Mouse (Mus musculus): Measurements from ENCODE around the gene Ppfibp1.

The Ppfibp1 gene

DNA sequence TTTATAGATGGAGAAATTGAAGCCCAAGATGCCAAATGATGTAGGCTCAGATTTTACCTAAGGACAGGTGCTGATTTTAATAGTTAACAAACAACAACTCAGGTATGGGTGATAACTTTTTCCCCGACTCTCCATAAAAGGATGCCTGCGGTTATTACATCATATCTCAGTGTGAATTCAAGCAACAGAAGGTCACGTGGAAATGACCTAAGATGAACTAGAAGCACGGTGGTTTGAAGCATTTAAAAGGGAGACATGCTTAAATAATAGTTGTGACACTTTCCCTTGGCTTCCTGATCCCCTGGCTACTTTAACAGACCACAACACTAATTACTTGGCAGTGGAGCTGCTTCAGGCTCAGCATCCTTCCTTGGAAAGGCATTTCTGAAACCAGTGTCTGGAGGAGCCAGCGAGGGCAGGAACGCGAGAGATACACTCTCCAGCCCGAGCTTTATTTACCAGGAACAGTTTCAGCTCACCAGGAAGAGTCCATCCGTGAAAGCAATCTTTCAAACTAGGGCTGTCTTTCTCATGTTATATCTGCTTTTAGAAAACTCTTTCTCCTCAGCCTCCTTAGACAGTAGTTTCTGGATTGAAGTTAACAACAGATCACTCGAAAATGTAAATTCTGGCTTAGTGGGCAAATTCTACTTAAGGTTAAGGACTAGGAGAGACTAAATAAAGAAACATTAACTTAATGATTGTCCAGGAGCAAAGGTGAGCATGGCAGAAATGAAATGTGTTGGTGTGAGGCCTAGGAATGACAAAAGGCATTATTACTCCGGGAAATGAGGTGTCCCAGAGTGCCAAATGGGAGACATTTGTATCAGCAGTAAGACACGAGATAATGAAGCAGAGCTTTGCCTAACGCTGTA lies 6.2 kb upstream of the Ppfibp1 start:
- no peak for DNase-seq (ENCODE audit: low spot score)

DNA sequence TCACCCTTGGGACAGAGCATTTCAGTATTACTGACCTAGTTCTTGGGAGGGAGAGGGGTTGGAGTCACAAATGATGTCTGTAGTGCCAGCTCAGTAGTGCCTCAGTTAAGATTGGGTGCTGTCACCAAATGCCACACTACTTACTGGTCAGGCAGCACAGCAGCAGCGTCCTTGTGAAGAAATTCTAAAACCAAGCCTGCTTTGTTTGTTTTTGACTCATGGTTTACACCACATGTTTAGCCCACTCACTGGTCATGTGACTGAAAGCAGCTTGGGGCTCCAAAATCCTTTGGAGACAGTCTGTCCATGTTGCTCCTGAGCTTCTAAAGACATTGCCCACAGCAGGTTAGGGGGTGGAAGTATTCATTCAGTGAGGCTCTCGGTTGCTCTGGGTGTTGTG lies 4.9 kb upstream of the Ppfibp1 start:
- no peak for DNase-seq (ENCODE audit: low spot score)

DNA sequence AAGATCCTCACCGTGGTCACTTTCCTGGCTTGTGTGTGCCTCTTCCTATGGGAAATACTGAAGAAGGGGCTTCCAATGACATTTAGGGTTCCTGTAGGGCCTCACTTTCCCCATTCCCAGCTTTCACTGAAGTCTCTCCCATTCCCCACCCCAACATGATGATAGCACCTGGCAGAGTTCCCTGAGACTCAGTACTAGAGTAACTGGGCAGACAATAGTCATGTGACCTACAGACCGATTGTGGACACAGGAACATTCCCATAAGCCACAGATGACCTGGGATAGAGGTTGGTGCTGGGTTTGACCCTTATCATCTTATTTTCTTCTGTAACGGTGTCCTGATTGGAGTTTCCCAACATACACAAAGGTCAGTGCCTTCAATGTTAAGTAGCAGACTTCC lies 4.1 kb upstream of the Ppfibp1 start:
- no peak for DNase-seq (ENCODE audit: low spot score)

DNA sequence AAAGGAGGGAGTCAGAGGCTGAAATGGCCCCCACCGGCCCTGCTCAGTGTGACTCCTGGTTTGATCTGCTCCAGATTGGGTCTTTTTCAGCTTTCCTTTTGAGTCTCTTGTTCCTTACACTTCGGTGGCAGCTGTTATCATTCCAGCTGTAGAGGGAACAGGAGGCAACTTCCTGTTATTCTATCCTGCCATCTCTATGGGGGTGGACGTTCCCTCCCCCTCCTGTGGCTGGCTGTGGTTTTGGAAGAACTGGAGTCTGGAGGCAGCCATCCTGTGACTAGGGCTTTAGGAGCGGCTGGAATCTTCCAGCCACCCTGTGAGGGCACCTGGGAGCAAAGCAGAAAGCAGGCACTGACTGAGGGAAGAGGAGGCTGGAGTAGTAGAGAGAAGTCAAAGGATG lies 3.4 kb upstream of the Ppfibp1 start:
- peak; percentile 49 for DNase-seq (ENCODE audit: low spot score)

DNA sequence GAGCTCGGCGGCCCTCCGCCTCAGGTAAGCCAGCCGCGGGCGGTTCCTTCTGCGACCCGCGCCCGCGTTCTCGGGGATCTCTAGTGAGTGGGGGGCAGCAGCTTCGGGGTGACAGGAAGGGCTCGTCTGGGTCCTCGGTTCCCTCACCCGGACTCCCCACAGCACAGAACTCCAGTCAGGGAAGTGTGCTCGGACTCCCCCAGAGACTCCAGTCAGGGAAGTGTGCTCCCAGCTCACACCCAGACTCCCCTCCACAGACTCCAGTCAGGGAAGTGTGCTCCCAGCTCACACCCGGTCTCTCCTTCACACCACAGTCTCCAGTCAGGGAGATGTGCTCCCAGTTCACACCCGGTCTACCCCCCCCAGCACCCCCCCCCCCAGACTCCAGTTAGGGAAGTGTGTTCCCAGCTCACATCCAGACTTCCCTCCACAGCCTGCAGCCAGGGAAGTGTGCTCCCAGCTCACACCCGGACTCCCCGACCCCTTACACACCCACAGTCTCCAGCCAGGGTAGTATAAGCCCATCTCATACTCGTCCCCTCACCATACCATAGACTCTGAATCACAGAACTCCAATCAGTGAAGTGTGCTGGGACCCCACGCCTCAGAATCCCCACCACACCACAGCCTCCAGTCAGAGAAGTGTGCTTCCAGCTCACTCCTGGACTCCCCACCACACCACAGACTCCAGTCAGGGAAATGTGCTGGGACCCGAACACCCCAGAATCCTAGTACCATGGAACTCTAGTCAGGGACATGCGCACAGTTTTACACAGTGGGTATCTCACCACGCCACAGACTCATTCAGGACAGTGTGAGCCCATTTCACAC lies 588 bp downstream of the Ppfibp1 start:
- DNase-seq (ENCODE audit: low spot score), result no peak

DNA sequence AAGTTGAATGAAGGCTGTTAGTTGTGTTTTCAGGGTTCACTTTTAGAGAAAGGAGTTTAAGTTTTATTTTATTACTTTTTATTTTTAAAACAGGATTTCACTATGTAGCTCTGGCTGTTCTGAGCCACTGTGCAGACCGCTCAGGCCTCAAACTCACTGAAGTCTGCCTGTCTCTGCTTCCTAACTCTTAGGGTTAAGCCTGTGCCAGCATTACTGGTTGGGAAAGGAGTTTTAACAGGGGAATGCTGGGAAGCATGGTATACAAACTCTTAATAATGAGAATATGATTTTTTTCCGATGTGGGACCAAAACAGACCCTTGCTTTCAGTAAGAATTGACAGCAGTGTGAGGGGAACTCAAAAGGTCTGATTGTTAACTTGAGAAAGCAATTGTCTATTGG lies 1.9 kb downstream of the Ppfibp1 start:
- no peak for DNase-seq (ENCODE audit: low spot score)

DNA sequence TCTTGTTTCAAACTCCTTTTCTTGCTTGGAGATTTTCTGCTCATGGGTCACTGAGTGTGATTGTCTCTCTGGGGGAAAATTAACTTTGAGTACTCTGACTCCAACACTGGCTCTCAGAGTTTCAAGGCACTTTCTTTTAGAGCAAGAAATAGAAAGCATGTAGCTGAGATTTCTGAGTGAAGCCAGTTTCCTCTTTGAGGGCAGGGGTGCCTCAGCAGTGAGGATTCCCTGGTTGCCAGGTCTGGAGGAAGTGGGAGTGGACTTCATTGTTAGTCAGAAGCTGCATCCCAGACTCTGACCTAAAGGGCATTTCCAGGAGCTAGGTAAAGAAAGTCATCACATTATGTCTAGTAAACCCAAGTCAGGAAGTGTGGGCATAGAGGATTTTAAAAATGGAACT lies 2.3 kb downstream of the Ppfibp1 start:
- DNase-seq (ENCODE audit: low spot score), result no peak

DNA sequence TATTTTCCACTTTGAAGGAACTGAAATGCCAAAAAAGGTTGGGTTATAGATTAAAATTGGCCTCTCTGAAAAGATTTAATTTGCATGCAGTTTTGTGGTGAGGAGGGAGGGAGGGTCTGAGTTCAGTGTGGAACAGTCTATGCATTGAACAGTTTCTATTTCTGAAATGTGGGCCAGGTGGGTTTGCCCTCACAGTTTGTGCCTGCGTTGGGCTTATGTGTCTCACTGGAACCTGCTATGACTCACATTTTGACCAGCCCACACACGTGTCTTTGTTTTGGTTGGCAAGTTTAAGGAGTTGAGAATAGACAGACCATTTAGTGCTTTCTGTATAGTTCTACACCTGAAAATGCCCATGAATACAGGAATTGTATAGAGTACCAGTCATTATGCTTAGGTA lies 5.6 kb downstream of the Ppfibp1 start:
- DNase-seq (ENCODE audit: low spot score), result no peak

DNA sequence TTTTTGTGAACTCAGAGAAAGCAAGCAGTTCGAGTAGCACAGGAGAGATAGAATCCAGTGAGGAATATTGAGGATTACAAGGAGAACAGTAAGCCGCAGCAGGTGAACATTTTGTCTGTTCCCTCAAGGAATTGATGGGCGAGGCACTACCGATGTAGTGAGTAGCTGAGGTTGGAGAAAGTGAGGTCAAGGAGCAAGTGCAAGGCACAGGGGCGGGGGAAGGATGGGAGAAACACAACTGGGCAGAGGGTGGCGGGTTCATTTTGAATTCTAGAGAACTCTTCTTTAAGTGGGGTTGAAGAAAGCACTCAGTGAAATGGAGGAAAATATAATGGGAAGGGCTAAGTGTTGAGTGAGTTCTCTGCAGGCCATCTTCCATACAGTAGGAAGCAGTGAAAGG lies 10.4 kb downstream of the Ppfibp1 start:
- DNase-seq (ENCODE audit: low spot score), result no peak

DNA sequence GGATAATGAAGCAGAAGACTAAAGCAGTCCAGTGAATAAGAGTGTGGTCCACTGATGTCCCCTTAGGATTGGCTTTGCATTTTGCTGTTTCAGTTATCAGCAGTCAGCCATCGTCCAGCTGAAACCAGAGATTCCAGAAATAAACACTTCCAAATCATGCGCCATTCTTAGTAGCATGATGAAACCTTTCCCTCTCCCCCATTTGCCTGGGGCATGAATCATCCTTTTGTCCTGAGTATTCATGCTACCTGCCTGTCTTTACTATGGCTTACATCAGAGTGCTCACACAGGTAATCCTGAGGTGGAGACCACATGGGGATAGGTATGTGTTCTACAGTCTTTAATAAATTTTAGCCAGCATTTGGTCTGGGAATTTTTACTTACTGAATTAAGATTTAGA lies 11.4 kb downstream of the Ppfibp1 start:
- no peak for DNase-seq (ENCODE audit: low spot score)

DNA sequence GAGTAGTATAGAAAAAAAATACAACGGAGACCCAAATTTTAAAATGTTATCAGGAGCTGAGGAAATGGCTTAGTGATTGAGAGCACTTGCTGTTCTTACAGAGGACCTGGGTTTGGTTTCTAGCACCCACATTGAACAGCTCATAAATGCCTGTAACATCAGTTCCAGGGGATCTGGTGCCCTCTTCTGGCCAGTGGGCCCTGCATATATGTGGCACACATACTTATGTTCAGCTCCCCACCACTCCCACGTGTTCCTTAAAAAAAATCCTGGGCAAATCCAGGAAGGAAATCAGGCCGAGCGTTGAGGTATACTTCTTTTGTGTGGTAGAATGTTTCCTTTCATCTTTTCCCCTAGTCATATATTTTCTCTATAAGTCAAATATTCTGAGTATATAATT lies 13.6 kb downstream of the Ppfibp1 start:
- DNase-seq (ENCODE audit: low spot score), result no peak

DNA sequence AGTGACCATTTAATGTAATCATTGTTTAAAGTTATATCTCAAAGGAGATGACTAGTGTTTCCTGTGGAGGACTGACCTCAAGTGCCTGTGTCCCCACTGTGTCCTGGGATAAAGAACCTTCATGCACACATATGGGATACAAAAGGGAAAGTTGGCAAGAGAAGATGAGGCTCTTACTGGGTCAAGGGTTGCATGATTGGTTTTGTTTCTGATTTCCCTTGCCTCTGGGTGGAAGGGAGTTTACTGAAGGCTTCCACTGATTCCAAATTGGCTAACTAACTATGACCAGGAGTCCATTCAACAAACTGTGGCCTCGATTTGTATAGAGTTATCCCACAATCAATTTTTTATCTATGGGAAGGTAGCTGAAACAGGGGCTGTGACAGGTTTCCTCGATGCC lies 15.3 kb downstream of the Ppfibp1 start:
- no peak for DNase-seq (ENCODE audit: low spot score)

DNA sequence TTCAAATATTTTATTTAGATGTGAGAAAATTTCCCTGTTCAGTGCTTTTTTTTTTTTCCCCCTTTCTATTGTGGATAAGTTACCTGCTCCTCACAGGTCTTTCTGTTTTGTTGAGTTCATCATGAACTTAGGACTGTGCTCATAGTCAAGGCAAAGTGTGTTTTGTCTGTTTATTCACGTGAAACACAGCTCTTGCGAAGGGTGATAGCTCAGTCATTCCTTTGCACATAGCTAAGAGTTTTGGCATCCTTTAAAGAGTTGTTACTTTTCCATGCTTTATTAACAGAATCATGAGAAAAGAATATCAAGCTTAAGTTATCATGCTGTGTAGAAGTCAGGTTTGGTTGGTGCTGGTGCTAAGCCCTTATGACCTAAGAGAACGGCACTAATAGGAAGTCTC lies 16.4 kb downstream of the Ppfibp1 start:
- DNase-seq (ENCODE audit: low spot score), result no peak

DNA sequence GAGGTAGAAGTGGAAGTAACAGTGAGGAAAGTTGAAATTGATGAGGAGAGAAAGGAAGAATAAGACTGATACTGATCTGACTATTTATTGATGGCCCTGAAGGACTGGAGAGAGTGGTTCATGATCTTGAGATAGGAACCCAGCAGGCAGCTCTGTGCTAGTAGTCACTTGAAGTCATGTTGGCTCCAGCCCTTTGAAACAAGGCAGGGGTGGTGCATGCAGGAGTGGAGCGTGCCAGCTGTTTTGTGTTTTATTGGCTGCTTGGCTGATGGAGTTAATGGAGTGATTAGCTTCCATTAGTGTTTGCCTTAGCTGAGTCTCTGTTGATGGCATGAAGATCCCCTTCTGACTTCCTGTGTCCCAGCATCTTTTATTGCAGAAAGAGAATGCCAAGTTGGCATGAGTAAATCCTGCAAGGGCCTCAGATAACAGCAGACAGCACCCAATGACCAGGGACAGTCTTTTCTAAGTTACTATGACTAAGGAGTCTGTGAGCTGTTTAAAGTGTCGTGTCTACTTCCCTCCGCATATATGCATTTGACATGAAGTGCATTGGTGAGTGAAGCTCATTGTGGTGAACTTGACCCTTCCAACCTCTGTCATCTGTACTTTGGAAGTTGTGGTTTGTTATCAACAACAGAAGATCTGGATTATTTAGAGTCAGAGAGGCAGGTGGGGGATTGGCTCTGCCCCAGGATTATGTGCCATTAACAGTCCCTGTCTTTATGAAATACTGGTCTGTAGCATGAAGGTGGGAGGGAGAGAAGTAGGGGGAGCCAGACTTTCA lies 17.9 kb downstream of the Ppfibp1 start:
- DNase-seq (ENCODE audit: low spot score), result no peak

DNA sequence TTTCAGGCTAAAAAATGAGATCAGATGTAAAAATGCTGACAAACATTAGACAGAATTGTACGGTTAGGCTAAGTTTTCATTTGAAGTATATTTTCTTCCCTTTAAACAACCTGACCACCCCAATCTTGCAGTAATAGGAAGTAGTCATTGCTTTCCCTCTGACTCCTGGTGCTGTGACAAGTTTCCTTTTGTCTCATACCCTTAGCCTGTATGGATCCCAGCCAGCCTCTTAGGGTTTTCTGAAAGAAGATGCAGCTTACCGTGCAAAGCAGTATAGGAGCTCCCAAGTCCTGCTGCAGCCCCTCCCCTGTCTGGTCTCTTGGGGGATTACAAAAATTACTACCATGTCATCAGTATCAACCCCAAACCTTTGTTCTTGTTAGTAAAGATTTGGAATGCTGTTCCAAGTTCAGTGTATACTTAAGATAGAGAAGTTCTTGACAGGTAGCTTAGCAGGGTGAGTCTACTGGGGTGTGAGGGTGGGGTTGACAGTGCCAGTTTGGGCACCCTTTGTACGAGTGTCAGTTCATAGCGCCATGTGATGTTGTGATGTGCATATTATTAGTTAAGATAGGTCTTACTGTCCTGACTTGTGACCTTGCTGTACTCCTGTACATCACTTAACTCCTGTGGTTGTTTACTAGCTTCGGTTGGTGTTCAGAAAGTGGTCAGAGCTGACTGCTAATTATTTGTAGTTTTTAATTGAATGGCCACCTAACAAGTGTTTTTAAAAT lies 18.9 kb downstream of the Ppfibp1 start:
- DNase-seq (ENCODE audit: low spot score), result no peak

DNA sequence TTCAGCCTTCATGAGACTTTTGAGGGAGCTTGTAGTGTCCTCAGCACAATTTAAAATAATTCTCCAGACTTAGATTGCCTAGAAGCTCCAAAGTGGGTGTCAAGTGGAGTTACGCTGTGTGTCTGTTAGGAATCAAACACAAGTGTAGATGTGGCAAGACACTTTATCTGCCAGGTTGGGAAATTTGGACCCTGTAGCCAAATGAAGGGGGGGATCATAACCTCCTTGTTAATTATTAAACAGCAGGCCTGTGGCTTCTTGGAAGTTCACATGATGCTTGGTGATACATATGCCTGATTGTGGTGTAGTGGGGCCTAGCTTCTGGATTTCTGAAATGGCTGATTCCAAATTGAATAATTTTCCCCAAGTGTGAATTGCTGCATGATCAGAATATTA lies 19.5 kb downstream of the Ppfibp1 start:
- DNase-seq (ENCODE audit: low spot score), result no peak

DNA sequence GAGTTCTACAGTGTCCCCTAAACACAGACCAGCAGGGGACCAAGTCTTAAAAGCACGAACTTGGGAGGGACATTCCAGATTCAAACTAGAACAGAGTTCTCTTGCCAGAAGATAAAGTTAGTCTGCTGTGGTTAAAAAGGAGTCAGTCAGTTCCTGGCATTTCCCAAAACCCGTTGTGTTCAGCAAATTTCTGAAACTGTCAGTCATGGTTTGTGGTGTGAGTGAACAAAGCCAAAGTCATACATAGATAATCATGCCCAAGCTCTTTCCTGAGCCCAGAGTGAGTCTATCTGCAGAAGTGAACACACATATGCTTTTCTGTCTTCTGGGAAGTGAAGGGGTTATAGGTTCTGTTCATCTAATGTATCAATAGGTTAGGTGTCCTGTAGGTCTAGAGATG lies 20.5 kb downstream of the Ppfibp1 start:
- no peak for DNase-seq (ENCODE audit: low spot score)

DNA sequence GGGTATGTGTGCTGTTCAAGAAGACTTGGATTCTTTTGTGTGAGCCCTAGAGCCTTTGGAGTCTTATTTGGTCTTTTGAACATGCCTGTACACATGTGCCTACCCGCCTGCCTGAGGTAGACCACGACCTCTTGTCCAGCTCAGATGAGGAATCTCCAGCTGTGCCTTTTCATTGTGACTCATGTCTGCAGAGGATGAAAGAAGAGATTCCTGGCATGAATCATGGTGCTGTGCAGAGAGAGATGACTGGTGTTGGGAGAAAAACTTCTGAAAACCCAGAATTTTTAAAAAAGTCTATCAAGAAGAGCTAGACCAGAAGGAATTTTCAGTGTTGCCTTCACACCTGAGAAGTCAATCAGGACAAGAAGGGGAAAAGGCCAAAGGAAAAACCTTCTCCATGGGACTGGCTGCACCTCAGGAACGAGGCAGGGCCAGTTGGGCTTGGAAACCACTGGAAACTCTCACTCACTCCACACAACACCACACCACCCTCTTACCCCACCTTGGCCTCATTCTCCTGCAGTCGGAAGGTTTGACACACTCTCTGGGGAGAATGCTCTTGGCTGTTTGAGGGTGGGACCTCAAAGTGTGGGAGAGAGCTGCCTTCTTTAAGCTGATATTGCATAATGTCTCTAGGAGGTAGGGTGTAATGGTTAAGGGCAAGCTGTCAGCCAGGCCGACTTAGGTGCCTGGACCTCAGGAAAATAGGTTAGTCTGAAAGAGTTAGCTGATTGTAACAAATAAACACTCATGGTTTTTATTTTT lies 21.6 kb downstream of the Ppfibp1 start:
- DNase-seq (ENCODE audit: low spot score), result no peak

DNA sequence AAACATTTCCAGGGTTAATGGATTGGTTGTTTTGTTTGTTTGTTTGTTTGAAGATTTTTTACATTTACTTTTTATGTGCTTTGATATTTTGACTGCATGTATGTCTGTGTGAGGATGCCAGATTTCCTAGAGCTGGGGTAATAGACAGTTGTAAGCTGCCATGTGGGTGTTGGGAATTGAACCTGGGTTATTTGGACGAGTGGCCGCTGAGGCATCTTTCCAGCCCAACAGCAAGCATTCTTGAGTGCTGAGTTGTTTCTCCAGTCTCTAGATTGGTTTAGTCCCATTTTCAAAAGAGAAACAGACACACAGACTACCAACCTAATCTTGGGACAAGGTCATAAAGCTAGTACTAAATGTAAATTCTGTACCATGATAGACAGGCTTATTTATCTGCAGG lies 22.5 kb downstream of the Ppfibp1 start:
- no peak for DNase-seq (ENCODE audit: low spot score)

DNA sequence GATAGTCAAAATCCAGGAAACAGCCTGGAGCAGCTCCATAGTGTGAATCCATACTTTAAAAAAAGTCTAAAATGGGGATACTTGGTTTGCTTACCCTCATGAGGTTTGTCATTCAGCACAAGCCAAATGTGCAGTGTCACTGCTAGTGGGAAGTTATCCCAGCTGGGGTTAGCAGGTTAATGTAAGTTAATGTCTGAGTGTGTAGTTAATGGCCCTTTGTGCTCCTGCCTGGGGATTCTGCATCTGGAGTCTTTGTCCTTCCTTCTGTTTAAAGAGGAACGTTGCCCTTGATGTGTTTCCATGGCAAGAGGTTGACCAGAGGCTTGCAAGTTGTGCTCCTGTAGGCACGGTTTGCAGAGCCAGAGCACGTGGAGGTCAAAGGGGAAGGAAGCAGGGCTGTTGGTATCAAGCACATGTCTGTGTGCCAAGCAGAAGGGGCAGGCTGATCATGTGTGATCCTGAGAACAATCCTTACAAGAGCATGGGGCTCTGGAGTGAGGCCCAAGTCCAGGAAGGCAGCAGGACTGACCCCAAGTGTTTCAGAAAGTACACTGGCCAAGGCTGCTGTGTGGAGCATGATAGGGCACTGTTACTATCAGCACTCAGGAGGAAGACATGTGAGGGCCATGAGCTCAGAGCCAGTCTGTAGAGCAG lies 24.7 kb downstream of the Ppfibp1 start:
- DNase-seq (ENCODE audit: low spot score), result no peak
